Mouse (Mus musculus): ENCODE measurements at regions not wholly inside any gene's neighbourhood (a gene's known extent, or its start where the extent isn't known, plus 50 kb on each side); places are given as distances from the start of the nearest gene placed in this dataset.

DNA sequence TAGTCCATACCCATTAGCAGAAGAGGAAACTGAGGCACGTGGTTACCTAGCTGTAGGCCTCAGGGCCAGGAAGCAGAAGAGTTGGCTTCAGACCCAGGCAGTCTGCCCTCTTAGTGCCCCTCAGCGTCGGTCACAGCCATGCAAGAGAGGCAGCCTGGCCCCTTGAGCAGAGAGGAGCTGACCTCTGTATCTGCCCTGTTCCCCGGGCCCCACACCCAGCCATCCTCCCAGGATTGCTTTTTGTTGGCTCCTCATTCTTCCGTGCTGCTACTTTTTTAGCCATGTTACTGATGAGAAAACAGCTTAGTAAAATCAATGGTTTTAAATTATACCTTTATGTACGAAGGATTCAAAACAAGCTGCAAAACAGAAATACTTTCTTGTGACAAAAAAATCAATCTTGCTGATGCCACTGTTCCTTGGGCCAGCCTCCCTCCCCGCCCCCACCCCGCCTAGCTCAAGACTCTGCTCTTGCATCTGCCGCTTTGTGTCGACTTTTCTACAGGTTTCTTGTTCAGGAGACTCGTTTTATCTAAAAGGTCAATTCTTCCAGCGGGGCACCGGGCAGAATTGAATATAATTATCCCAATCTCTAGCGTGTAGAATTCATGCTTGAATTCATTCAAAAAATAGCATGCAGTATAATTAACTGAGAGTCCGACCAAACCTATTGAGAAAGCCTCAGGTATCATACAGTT lies 70.8 kb downstream of the Sall1 start:
- H3K4me1 ChIP-seq = no peaks in the 10 kb centered on the region
- no peak overlapping the region for H3K9ac ChIP-seq
- H3K27ac ChIP-seq = no peak overlapping the region
- H3K36me3 ChIP-seq = no peaks in the 10 kb centered on the region
- 66% methylated on average over 15 of the region's 15 CpGs for WGBS
- no peaks in the 10 kb centered on the region for H3K27me3 ChIP-seq
- H3K4me2 ChIP-seq (replicated peaks) = no peak overlapping the region
- no peak overlapping the region for H3K4me3 ChIP-seq
- H3K9me3 ChIP-seq = no peaks in the 10 kb centered on the region
- ATAC-seq (ENCODE audit: low FRiP score, low read depth) = no peak

DNA sequence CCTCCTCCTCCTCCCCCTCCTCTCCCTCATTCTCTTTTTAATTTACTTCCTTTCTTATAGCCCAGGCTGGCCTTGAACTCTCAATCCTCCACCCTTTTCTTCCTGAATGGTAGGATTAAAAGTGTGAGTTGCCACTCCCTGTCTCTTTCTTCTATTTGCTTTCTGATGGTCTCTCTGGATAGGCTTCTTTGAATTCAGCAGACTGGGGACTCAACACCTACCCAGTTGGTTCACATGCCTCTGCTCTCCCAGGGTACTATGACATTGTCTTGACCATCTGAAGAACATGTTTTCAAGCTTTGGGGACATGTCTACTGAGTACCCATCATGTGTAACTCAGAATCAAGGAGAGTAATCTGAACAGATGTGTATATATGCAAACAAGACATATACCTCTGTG lies 85.1 kb downstream of the Sall1 start:
- Histone ChIP-seq H3K9me3 (peaks cover 11% of the 10 kb centered on the region), H3K9ac (no peak overlapping the region), H3K4me3 (no peak overlapping the region), H3K27ac (no peak overlapping the region), H3K4me1 (0 out of 2 replicates have a peak, but pooled peaks cover 5% of the 10 kb centered on the region), H3K36me3 (no peaks in the 10 kb centered on the region; the same call in 1 of the 2 replicates), H3K27me3 (no peaks in the 10 kb centered on the region), H3K4me2 (replicated peaks) (no peak overlapping the region)
- no peak for ATAC-seq (ENCODE audit: low FRiP score, low read depth)

DNA sequence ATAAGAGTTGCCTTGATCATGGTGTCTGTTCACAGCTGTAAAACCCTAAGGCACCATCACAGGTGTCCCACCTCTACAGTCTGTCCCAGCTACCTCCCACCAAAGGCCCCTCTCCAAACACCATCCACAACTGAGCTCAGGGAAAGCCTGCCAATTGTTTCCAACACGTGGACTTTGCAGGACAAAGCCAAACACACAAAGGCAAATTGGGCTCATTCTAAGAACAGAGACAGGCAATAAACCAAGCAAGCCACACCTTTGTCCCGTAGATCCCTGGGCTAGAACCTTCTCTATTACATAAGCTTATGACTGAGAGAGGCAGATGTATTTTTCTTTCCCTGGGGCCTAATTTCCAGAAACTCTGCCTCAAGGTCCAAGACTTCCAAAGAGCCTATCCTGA lies 90.8 kb downstream of the Sall1 start:
- no peak overlapping the region for H3K9ac ChIP-seq
- no peak for ATAC-seq (ENCODE audit: low FRiP score, low read depth)
- H3K4me1 ChIP-seq = 0 out of 2 replicates have a peak, but pooled peaks cover 5% of the 10 kb centered on the region
- no peak overlapping the region for H3K27ac ChIP-seq
- 44% methylated on average over 2 of the region's 2 CpGs for WGBS
- no peaks in the 10 kb centered on the region; the same call in 1 of the 2 replicates for H3K36me3 ChIP-seq
- peaks cover 11% of the 10 kb centered on the region for H3K9me3 ChIP-seq
- H3K27me3 ChIP-seq = no peaks in the 10 kb centered on the region
- no peak overlapping the region for H3K4me3 ChIP-seq
- H3K4me2 ChIP-seq (replicated peaks) = no peak overlapping the region

DNA sequence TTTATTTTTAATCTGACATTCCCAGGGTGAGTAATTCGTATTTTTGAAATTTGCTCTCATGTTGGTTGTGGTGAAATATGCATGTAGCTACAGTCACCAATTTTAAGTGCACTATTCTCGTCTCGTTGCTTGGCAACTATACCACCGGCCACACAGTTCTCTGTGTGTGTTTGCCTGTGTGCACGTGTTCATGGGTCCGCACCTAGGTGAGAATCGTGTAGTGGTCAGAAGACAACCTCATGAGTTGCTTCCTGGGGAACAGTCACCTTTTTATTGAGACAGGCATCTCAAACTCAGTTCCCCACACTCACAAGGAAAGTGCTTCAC lies 92.2 kb downstream of the Sall1 start:
- H3K9me3 ChIP-seq = peaks cover 4% of the 10 kb centered on the region
- 0 out of 2 replicates have a peak, but pooled peaks cover 5% of the 10 kb centered on the region for H3K4me1 ChIP-seq
- no peak for ATAC-seq (ENCODE audit: low FRiP score, low read depth)
- 91% methylated on average over 7 of the region's 7 CpGs for WGBS
- no peak overlapping the region for H3K9ac ChIP-seq
- no peaks in the 10 kb centered on the region for H3K27me3 ChIP-seq
- no peak overlapping the region for H3K4me3 ChIP-seq
- no peak overlapping the region for H3K4me2 ChIP-seq (replicated peaks)
- H3K27ac ChIP-seq = no peak overlapping the region
- H3K36me3 ChIP-seq = no peaks in the 10 kb centered on the region

DNA sequence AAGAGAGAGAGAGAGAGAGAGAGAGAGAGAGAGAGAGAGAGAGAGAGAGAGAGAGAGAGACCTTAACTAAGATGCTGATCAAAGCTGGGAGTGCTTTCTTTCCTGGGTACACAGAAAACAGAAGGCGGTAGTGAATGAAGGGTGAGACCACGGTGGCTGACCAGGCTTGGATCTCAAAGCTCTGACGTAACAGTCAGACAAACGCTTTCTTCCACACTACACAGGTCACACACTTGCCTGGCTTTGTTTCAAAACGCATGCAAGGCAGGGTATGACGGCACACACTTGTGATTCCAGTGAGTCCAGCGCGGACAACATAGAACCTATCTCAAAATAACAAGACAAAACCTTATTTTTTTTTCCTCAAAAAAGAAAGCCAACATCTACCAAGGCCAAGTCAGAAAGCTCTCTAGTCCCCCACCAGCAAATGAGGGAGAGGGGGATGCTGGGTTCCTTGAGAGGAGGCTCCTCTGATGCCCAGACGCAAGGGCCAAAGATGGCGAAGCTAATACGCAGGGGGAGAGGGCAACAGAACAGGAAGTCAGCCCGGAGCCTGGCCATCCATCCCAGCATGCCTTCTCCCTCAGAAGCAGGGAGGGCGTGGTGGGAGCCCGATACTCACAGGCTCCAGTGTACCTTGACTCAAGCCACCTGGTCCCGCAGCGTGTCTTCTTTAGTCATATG lies 92.7 kb downstream of the Sall1 start:
- Histone ChIP-seq H3K9me3 (no peaks in the 10 kb centered on the region), H3K36me3 (no peaks in the 10 kb centered on the region), H3K27me3 (no peaks in the 10 kb centered on the region), H3K4me3 (no peak overlapping the region), H3K4me2 (replicated peaks) (no peak overlapping the region), H3K4me1 (0 out of 2 replicates have a peak, but pooled peaks cover 5% of the 10 kb centered on the region), H3K9ac (no peak overlapping the region), H3K27ac (no peak overlapping the region)
- 89% methylated on average over 16 of the region's 16 CpGs for WGBS
- ATAC-seq (ENCODE audit: low FRiP score, low read depth) = no peak

DNA sequence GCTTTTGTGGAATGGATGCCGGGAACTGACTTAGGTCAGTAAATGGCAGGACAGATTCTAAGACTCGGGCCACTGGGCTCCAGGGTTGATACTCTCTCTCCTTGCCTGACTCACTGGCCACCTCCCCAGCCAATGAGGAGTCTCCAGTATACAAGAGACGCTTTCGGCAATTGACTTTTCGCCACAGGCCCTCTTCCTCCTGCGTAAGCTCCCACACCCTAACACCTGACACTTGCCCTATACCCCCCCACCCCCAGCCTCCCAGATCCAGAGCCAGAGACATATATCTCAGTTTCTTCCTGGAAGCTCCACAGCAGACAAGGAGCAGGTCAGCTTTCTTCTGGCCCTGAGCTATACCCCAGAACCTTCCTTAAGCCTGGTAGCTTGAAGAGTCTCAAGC lies 94.0 kb downstream of the Sall1 start:
- no peak overlapping the region for H3K27ac ChIP-seq

DNA sequence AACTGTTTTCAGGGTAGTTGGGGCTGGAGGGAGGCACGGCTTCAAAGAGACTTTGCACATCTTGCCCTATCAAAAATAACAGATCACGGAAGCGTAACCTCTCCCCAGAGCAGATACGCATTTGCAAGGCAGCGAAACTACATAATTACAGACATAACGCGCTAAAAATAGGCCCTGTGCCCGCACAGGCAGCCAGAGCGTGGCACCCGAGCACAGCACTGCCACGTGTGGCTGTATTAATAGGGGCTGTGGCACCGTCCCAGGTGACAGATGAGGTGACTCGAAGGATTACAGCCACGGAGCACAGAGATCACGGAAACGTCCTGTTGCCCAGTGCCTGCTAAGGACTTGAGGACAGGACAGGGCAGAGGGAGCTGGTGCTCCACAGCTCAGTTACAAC lies 95.0 kb downstream of the Sall1 start:
- H3K27me3 ChIP-seq = no peaks in the 10 kb centered on the region
- no peaks in the 10 kb centered on the region for H3K4me1 ChIP-seq
- H3K9ac ChIP-seq = no peak overlapping the region
- no peak overlapping the region for H3K27ac ChIP-seq
- H3K9me3 ChIP-seq = no peaks in the 10 kb centered on the region
- 82% methylated on average over 16 of the region's 16 CpGs for WGBS
- H3K4me2 ChIP-seq (replicated peaks) = no peak overlapping the region
- no peak for ATAC-seq (ENCODE audit: low FRiP score, low read depth)
- no peaks in the 10 kb centered on the region for H3K36me3 ChIP-seq
- H3K4me3 ChIP-seq = no peak overlapping the region

More for the DNA sequence above, 94.0 kb downstream of the Sall1 start:
- ATAC-seq (ENCODE audit: low FRiP score, low read depth) = no peak
- WGBS = 90% methylated on average over 6 of the region's 6 CpGs
- Histone ChIP-seq H3K4me3 (no peak overlapping the region), H3K9ac (no peak overlapping the region), H3K4me1 (0 out of 2 replicates have a peak, but pooled peaks cover 5% of the 10 kb centered on the region), H3K27me3 (no peaks in the 10 kb centered on the region), H3K36me3 (no peaks in the 10 kb centered on the region), H3K9me3 (no peaks in the 10 kb centered on the region), H3K4me2 (replicated peaks) (no peak overlapping the region)

DNA sequence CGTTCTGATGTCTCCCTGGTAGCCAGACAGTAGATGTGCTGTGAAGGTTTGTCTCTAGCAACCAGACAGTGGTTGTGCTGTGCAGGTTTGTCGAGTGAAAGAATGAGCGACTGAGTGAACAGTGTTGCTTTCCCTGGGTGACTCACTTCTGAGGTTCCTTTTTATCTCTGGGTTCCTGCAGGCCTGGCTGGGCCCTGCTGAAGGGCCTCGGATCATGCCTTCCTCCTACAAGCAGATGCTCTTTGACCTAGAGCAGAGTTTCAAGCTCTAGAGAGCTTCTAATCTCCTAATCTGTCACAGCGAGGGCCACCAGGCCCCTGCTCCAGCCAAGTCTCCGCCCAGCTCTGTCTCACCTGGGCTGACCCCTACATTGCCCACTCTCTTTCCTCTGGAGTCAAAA lies 95.6 kb downstream of the Sall1 start:
- Histone ChIP-seq H3K27me3 (no peaks in the 10 kb centered on the region), H3K9me3 (peaks cover 3% of the 10 kb centered on the region; the same call in 1 of the 2 replicates), H3K27ac (no peak overlapping the region), H3K9ac (no peak overlapping the region), H3K4me2 (replicated peaks) (no peak overlapping the region), H3K4me3 (no peak overlapping the region), H3K4me1 (no peaks in the 10 kb centered on the region), H3K36me3 (no peaks in the 10 kb centered on the region)
- WGBS = 66% methylated on average over 6 of the region's 6 CpGs
- ATAC-seq (ENCODE audit: low FRiP score, low read depth) = no peak

DNA sequence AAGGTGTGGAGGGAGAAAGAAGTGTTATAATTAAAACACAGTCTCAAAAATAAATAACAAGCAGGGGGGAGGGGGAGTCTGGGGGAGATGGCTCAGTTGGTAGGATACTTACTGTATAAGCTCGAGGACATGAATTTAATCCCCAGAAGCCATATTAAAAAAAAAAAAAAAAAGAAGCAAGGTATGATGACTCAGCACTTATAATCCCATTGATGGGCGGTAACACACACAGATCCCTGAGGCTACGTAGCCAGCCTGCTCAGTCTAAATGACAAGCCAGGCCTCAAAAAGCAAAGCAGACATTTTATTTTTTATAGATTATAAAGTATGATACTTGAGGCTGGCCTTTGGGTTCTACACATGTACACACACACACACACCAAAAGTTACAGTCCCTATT lies 96.6 kb downstream of the Sall1 start:
- H3K4me1 ChIP-seq = no peaks in the 10 kb centered on the region
- H3K27me3 ChIP-seq = 0 out of 2 replicates have a peak, but pooled peaks cover 3% of the 10 kb centered on the region
- no peak overlapping the region for H3K4me3 ChIP-seq
- H3K9me3 ChIP-seq = peaks cover 4% of the 10 kb centered on the region; the same call in 1 of the 2 replicates
- WGBS = 53% methylated on average over 3 of the region's 3 CpGs
- no peak overlapping the region for H3K27ac ChIP-seq
- H3K9ac ChIP-seq = no peak overlapping the region
- H3K36me3 ChIP-seq = no peaks in the 10 kb centered on the region
- ATAC-seq (ENCODE audit: low FRiP score, low read depth) = no peak
- H3K4me2 ChIP-seq (replicated peaks) = no peak overlapping the region

DNA sequence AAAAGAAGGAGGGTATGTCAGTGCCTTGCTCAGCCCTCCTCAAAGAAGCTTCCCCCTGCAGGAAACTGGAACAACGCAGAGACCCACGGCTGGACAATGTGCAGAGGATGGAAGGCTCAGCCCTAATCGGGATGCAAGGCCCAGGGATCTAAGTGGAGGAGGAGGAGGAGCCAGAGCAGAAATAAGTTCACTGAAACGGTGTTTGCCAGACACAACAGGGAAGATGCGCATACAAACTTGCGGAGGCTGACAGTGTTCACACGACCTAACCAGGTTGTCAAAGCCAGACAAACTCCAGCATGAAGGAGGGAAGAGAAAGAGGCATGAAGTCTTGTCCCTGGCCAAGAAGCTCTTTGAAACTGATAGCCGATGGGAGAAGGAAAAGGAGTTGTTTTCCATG lies 98.3 kb downstream of the Sall1 start:
- Histone ChIP-seq H3K9me3 (peaks cover 4% of the 10 kb centered on the region; the same call in 1 of the 2 replicates), H3K9ac (no peak overlapping the region), H3K27me3 (peaks cover 16% of the 10 kb centered on the region), H3K36me3 (no peaks in the 10 kb centered on the region), H3K27ac (no peak overlapping the region), H3K4me1 (no peaks in the 10 kb centered on the region), H3K4me3 (no peak overlapping the region), H3K4me2 (replicated peaks) (no peak overlapping the region)
- 64% methylated on average over 8 of the region's 8 CpGs for WGBS
- no peak for ATAC-seq (ENCODE audit: low FRiP score, low read depth)

DNA sequence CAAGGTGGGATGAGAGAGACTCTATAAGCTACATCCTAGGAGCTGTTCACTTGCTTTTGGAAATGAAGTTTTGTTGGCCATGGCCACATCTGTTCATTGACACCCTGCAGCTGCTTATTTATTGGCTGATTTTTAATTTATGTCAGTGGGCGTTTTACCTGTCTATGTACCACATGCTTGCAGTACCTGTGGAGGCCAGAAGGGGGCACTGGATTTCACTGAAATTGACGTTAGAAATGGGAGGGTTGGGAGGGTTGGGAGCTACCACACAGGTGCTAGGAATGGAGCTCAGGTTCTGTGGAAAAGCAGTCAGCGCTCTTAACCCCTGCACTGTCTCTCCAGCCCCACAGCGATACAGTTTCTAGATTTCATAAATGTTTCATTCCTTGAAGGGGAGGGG lies 99.9 kb downstream of the Sall1 start:
- no peak for ATAC-seq (ENCODE audit: low FRiP score, low read depth)
- Histone ChIP-seq H3K9ac (no peak overlapping the region), H3K27ac (no peak overlapping the region), H3K27me3 (peaks cover 26% of the 10 kb centered on the region), H3K4me2 (replicated peaks) (no peak overlapping the region), H3K36me3 (no peaks in the 10 kb centered on the region), H3K4me1 (peaks cover 4% of the 10 kb centered on the region; the same call in 1 of the 2 replicates), H3K4me3 (no peak overlapping the region), H3K9me3 (peaks cover 4% of the 10 kb centered on the region; the same call in 1 of the 2 replicates)
- 51% methylated on average over 4 of the region's 4 CpGs for WGBS

DNA sequence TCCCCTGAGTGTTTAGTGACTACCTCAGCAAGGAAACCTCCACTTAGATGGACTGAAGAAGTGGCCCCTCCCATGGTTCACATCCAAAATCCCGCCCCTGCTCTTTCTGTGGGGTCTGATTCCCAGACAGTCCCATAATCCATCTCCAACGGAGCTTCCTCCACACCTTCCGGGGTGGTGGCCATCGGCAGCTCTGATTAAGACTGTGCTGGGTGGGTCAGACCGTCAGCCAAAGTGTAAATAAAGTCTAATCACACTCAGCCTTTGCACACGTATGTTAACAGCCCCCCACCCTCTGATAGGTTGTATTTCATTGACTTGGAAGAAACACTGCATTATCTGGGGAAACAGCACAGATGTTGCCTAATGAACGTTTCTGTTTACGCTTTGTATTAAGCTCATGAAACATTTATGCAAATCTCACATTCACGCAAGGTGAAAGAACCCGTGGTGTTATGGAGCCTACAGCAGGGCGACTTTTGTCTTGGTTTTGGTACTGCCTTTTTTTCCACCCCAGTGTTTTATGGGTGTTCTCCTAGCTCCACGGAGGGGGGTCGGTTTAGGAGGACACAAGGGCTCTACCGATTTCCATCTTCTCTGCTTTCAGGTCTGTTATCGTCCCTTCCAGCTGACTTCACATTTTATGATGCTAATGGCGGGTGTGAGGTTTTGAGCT lies 104.8 kb downstream of the Sall1 start:
- H3K4me3 ChIP-seq = no peak overlapping the region
- 47% methylated on average over 16 of the region's 16 CpGs for WGBS
- peaks cover 22% of the 10 kb centered on the region for H3K4me1 ChIP-seq
- H3K4me2 ChIP-seq (replicated peaks) = no peak overlapping the region; the same call in 1 of the 2 replicates
- no peak overlapping the region for H3K9ac ChIP-seq
- ATAC-seq (ENCODE audit: low FRiP score, low read depth) = no peak
- no peaks in the 10 kb centered on the region for H3K36me3 ChIP-seq
- peaks cover 41% of the 10 kb centered on the region for H3K27me3 ChIP-seq
- no peak overlapping the region for H3K27ac ChIP-seq
- peaks cover 4% of the 10 kb centered on the region; the same call in 1 of the 2 replicates for H3K9me3 ChIP-seq
